ENCODE assay signal across 13 mouse cellular contexts in the genomic region with DNA sequence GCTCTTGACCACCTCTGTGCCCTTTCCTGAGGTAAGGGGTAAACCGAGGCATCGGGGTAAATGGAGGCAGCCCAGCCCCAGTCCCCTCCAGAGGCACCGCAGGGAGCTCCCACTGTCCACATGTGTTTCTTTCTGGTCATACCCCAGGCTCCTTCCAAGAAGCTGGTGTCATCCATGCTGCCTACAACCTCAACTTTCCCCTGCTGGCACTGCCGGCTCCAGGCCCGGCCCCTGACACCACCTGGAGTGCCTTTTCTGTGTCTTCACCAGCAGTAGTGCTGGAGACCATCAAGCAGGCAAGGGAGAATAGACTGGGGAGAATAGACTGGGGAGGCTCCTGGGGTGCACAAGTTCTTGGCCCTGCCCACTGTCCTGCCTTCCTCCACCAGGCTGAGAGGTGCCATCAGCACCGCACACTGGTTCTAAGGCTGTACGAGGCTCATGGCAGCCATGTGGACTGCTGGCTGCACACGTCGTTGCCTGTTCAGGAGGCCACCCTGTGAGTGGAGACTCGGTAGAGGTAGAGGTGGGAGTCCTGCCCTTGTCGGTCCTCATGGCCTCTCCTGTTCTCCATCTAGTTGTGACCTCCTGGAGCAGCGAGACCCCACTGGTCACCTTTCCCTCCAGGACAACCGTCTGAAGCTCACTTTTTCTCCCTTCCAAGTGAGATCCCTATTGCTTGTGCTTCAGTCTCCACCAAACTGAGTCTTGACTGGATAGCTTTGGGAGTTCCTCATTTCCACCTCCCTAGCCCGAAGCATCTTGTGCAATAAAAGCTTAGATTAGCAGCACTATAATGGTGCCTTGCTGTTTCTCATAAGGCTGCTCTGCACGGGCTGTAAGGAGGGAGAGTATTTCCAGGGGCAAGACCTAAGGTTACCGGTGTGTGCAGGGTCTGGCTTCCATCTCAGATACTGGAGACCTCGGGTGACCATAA.
"Had no signal": no experiment of that assay in that cellular context is flagged by ENCODE, and none has a peak within 500 bp of the region (broad histone marks: within the 10 kb centered on the region; RNA-seq: fewer than 3 reads in every experiment).

No protein-coding gene starts in this region.

- H3K9me3 ChIP-seq: midbrain, embryonic 13.5 days; midbrain, embryonic 15.5 days; neural tube, embryonic 12.5 days; stomach, embryonic 15.5 days had no signal

- ATAC-seq: midbrain, embryonic 13.5 days; midbrain, embryonic 15.5 days had no signal

- H3K4me3 ChIP-seq: midbrain, embryonic 13.5 days; midbrain, embryonic 15.5 days; neural tube, embryonic 12.5 days; stomach, embryonic 15.5 days had no signal

- H3K4me2 ChIP-seq: lung, embryonic 14.5 days; midbrain, embryonic 11.5 days; midbrain, embryonic 13.5 days; midbrain, embryonic 15.5 days; neural tube, embryonic 12.5 days; stomach, embryonic 15.5 days had no signal

- H3K9ac ChIP-seq: lung, embryonic 14.5 days; midbrain, embryonic 13.5 days; midbrain, embryonic 15.5 days; neural tube, embryonic 12.5 days; stomach, embryonic 15.5 days had no signal

- H3K27me3 ChIP-seq: midbrain, embryonic 13.5 days; midbrain, embryonic 15.5 days; neural tube, embryonic 12.5 days; stomach, embryonic 15.5 days had no signal

- DNase-seq: lung, adult 18-20 months; lung, embryonic 14.5 days; lung, postnatal 10 days; lung, postnatal 4 days; right cerebral cortex, postnatal 14 days; thymus, postnatal 14 days; thymus, postnatal 36 days had no signal

- H3K27ac ChIP-seq: midbrain, embryonic 13.5 days; midbrain, embryonic 15.5 days; neural tube, embryonic 12.5 days; stomach, embryonic 15.5 days; stomach, postnatal 0 days had no signal
